Mouse (Mus musculus) MEL (cell line): ENCODE measurements around the gene Mul1.

Source experiments
- CTCF ChIP-seq, 3 experiments: IDR thresholded peaks in 2 of 3; conservative IDR thresholded peaks in 1 of 3; 2 replicates each; pipeline ENCODE4 v1.5.1; 2011 to 2012; ENCODE audit warnings: low read length in 3 of 3, low read depth in 2 of 3, mild to moderate bottlenecking in 2 of 3, improper control_type of control experiment in 1 of 3, inconsistent platforms in 1 of 3, mixed read lengths in 1 of 3, moderate library complexity in 1 of 3; ENCODE audit not compliant: control insufficient read depth in 1 of 3, insufficient read depth in 1 of 3, poor library complexity in 1 of 3, severe bottlenecking in 1 of 3
- E2F4 ChIP-seq: IDR thresholded peaks from 2 replicates; pipeline ENCODE4 v1.6.1; 2011; ENCODE audit warnings: low read depth, low read length, improper control_type of control experiment, borderline replicate concordance
- EP300 ChIP-seq, 2 experiments: IDR thresholded peaks; 2 replicates each; pipeline ENCODE4 v1.6.1; 2011; ENCODE audit warnings: improper control_type of control experiment in 2 of 2, low read length in 2 of 2, low read depth in 1 of 2, mild to moderate bottlenecking in 1 of 2
- ETS1 ChIP-seq: IDR thresholded peaks from 2 replicates; pipeline ENCODE4 v1.6.1; 2012; ENCODE audit warnings: low read depth, mild to moderate bottlenecking, inconsistent platforms, low read length, improper control_type of control experiment, moderate library complexity
- GATA1 ChIP-seq: IDR thresholded peaks from 2 replicates; pipeline ENCODE4 v1.6.1; 2011; ENCODE audit warnings: low read depth, low read length, improper control_type of control experiment
- HCFC1 ChIP-seq: IDR thresholded peaks from 2 replicates; pipeline ENCODE4 v1.6.1; 2012; ENCODE audit warnings: low read depth, mild to moderate bottlenecking, inconsistent platforms, low read length, improper control_type of control experiment, moderate library complexity
- JUND ChIP-seq: IDR thresholded peaks from 2 replicates; pipeline ENCODE4 v1.6.1; 2011; ENCODE audit warnings: low read depth, mild to moderate bottlenecking, improper control_type of control experiment, low read length
- MAX ChIP-seq: IDR thresholded peaks from 2 replicates; pipeline ENCODE4 v1.6.1; 2011; ENCODE audit warnings: low read length, improper control_type of control experiment
- MAZ ChIP-seq: IDR thresholded peaks from 2 replicates; pipeline ENCODE4 v1.6.1; 2012; ENCODE audit warnings: low read depth, mild to moderate bottlenecking, inconsistent platforms, low read length, improper control_type of control experiment
- POLR2A ChIP-seq, 2 experiments: IDR thresholded peaks; 2 replicates each; pipeline ENCODE4 v1.6.1; 2011 to 2012; ENCODE audit warnings: low read length in 2 of 2, mild to moderate bottlenecking in 2 of 2, control low read depth in 1 of 2, improper control_type of control experiment in 1 of 2, low read depth in 1 of 2, moderate library complexity in 1 of 2; ENCODE audit not compliant: control insufficient read depth in 1 of 2, insufficient read depth in 1 of 2, poor library complexity in 1 of 2
- TCF12 ChIP-seq: IDR thresholded peaks from 2 replicates; pipeline ENCODE4 v1.6.1; 2014; ENCODE audit warnings: low read depth, mild to moderate bottlenecking, inconsistent platforms, low read length, improper control_type of control experiment, moderate library complexity

- TF ChIP-seq TCF12 (no peak), MAZ (no peak), JUND (no peak), CTCF (IDR thresholded peaks at IDR 0.05 in 2 of 3, conservative IDR thresholded peaks at IDR 0.05 in 1 of 3; ENCODE audit: control insufficient read depth in 1 of 3, insufficient read depth in 1 of 3, low read depth in 2 of 3, low read length in 3 of 3, poor library complexity in 1 of 3, severe bottlenecking in 1 of 3) (no peak), E2F4 (no peak), POLR2A (IDR thresholded peaks at IDR 0.05; ENCODE audit: control insufficient read depth in 1 of 2, insufficient read depth in 1 of 2, low read depth in 1 of 2, low read length in 2 of 2, poor library complexity in 1 of 2) (no peak), ETS1 (no peak), EP300 (IDR thresholded peaks at IDR 0.05; ENCODE audit: low read depth in 1 of 2, low read length in 2 of 2) (no peak), MAX (no peak), GATA1 (no peak), HCFC1 (no peak)
Observed at GRCm38 (mm10) chr4:138395087-138395970, 39.1 kb upstream of the Mul1 start.
